Mouse (Mus musculus) hindbrain, embryonic 13.5 days (tissue): ENCODE data around the gene Gm4353. TPM values are rescaled to one million over a fixed set of nuclear protein-coding genes. Genes with fewer than 3 reads are reported as not detected.

Experiments used
- ATAC-seq: fragments of 200-750 bp; cut with Nextera tagmentation; 2 replicates; pipeline ENCODE4 v1.8.0; 2017; ENCODE audit warnings: moderate TSS enrichment; ENCODE audit not compliant: low FRiP score
- H3K27ac ChIP-seq: fragments of 300-500 bp; sonication (generic); 2 replicates; pipeline ENCODE4 v1.5.1; 2015; ENCODE audit warnings: inconsistent platforms, mild to moderate bottlenecking, moderate library complexity
- H3K27me3 ChIP-seq: fragments of 300-500 bp; sonication (generic); 2 replicates; pipeline ENCODE4 v1.6.1; 2015; ENCODE audit warnings: mild to moderate bottlenecking, inconsistent platforms
- H3K36me3 ChIP-seq: fragments of 300-500 bp; sonication (generic); 2 replicates; pipeline ENCODE4 v1.6.1; 2015; ENCODE audit warnings: mild to moderate bottlenecking, inconsistent platforms
- H3K4me1 ChIP-seq: fragments of 300-500 bp; sonication (generic); replicated peaks from 2 replicates; pipeline ENCODE4 v1.6.1; 2015; ENCODE audit warnings: inconsistent platforms
- H3K4me2 ChIP-seq: fragments of 300-500 bp; sonication (generic); 2 replicates; pipeline ENCODE4 v1.6.1; 2015; ENCODE audit warnings: inconsistent platforms, mild to moderate bottlenecking, moderate library complexity
- H3K4me3 ChIP-seq: fragments of 300-500 bp; sonication (generic); 2 replicates; pipeline ENCODE4 v1.5.1; 2015; ENCODE audit warnings: mild to moderate bottlenecking, inconsistent platforms
- H3K9ac ChIP-seq: fragments of 300-500 bp; sonication (generic); 2 replicates; pipeline ENCODE4 v1.6.1; 2015; ENCODE audit warnings: mild to moderate bottlenecking, inconsistent platforms
- H3K9me3 ChIP-seq: fragments of 300-500 bp; sonication (generic); 2 replicates; pipeline ENCODE4 v1.6.1; 2016; ENCODE audit warnings: inconsistent platforms
- WGBS: fragments of 180-500 bp; shearing (Covaris S2); methylation state at CpG from one replicate; pipeline ENCODE4 v1.1.7; 2015; 5-methylcytosine and 5-hydroxymethylcytosine counted together
- polyA plus RNA-seq: library from polyadenylated mRNA; unstranded; fragments of >200 nt; fragmentation: Nextera tagmentation; extraction: Ambion mirVana; gene quantifications from 2 replicates; pipeline ENCODE4 v1.2.1, GENCODE M21; 2015

The Gm4353 gene
- polyA plus RNA-seq, 1 experiment from 2014 or later: 0.60 TPM

DNA sequence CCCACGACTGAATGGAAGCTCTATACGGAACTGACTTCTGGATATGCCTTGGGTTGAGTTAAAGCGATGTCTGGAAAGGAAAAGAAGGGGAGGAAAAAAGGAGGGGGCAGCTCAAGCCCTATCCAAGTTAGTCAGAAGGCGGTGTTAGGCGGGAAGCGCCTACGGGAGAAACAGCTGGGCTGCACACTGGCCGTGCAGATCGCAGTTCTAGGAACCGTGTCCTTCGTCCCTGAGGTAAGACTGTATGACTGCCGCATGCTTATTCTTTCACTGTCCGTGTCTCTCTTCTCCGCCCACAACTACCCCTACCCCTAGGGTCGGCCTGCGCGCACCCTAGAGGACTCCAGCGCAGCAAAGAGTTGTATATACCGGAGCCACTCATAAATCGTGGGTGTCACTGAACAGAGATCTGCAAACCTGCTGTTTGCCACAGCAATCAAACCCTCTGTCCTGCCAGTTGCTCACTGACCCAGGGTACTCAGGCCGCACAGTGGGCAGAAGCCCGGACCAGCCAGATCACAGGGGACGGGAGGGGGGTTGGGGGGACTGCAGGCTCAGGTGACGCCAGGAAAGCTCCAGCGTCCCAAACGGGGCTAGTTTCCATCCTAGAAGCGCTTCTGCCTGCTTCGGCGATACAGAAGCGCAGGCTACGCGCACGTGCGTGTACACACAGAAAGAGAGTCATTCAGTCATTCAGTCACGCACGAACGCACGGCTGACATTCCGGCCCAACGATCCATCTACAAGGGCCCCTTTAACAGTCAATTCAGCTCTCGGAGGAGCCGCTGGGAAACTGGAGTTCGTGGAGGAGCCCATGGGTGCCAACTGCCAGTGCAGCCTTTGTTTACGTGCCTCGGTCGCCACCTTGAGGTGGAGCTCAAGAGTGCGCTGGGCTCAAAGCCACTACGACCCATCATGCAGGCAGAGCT, 44.6 kb downstream of the Gm4353 start:
- H3K4me1 ChIP-seq: peaks cover 24% of the 10 kb centered on the region
- ATAC-seq: peak; percentile 83
- under 1% methylated on average over 48 of the region's 48 CpGs for whole genome bisulfite sequencing
- H3K4me3 ChIP-seq: peak overlapping the region; percentile 48
- peak overlapping the region; percentile 71 for H3K9ac ChIP-seq
- no peaks in the 10 kb centered on the region for H3K36me3 ChIP-seq
- peak overlapping the region; percentile 37; the same call in 1 of the 2 replicates for H3K27ac ChIP-seq
- no peaks in the 10 kb centered on the region for H3K9me3 ChIP-seq
- H3K27me3 ChIP-seq: peaks cover 67% of the 10 kb centered on the region
- peak overlapping the region; percentile 88 for H3K4me2 ChIP-seq

GRCm38 (mm10) chr7:116039196-116039537, 45.3 kb downstream of the Gm4353 start, which contains the start of gene 1110004F10Rik:
TSS of gene 1110004F10Rik (plus strand) at chr7:116039397.
- Histone ChIP-seq H3K4me3 (peak within 1 kb of the TSS; percentile 48), H3K27me3 (peaks cover 74% of the 10 kb centered on the region), H3K4me1 (peaks cover 30% of the 10 kb centered on the region), H3K36me3 (no peaks in the 10 kb centered on the region), H3K9ac (peak within 1 kb of the TSS; percentile 71), H3K9me3 (no peaks in the 10 kb centered on the region), H3K27ac (peak within 1 kb of the TSS; percentile 37; the same call in 1 of the 2 replicates), H3K4me2 (peak within 1 kb of the TSS; percentile 88)
- no peak; the same call in 1 of the 2 replicates for ATAC-seq
- 2% methylated on average over 11 of the region's 11 CpGs for WGBS

DNA sequence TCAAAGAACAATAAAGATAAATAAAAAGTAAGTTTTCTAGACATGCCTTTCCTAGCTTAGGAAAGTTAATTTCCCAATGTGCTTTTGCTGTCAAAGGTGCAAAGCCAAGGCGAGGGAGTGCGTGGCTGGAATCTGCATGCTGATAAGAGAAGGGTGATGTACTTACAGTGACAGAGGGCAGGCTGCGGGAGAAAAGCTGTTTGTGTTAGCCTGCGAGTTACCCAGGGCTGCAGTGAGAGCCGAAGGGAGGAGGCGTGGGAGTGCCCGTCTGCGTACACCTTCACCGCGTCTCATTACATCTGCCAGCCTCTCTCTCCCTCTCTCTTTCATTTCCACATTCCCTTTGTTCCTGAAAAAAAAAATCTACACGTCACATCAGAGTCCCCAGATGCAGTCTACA, 45.9 kb downstream of the Gm4353 start, which contains the start of gene Sox6:
Sox6 (minus strand) TSS at position 286 of the 400 bp plus-strand sequence.
- Histone ChIP-seq H3K4me1 (peaks cover 37% of the 10 kb centered on the region), H3K27ac (no peak within 1 kb of the TSS; the same call in 1 of the 2 replicates), H3K9ac (peak within 1 kb of the TSS; percentile 71), H3K9me3 (no peaks in the 10 kb centered on the region), H3K4me2 (peak within 1 kb of the TSS; percentile 88), H3K27me3 (peaks cover 80% of the 10 kb centered on the region), H3K36me3 (no peaks in the 10 kb centered on the region), H3K4me3 (peak within 1 kb of the TSS; percentile 48)
- ATAC-seq: no peak
- WGBS: under 1% methylated on average over 11 of the region's 11 CpGs

DNA sequence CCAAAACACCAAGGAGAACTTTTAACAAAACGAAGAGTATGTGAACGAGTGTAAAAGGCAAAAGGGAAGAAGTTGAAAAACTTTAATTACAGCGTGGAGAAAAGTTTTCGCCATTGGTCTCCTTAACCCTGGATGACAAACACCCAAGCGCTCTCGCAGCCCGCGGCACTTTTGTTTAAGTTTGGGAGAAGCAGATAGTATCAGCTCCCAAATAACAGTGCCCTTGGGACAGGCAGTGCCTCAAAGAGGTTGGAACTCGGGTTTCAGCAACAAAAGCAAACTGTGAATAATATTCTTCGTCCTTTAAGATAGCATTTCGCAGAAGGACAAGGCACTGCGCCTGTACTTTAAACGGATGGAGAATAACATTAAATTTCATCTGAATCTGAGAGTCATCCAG, 46.4 kb downstream of the Gm4353 start:
- 2% methylated on average over 13 of the region's 13 CpGs for WGBS
- Histone ChIP-seq H3K4me1 (peaks cover 40% of the 10 kb centered on the region), H3K4me3 (peak overlapping the region; percentile 48), H3K9ac (no peak overlapping the region), H3K27me3 (peaks cover 85% of the 10 kb centered on the region), H3K9me3 (no peaks in the 10 kb centered on the region), H3K4me2 (peak overlapping the region; percentile 88), H3K27ac (no peak overlapping the region), H3K36me3 (no peaks in the 10 kb centered on the region)
- ATAC-seq: no peak

- Histone ChIP-seq H3K9me3 (no peaks in the 10 kb centered on the region), H3K9ac (no peak overlapping the region), H3K4me2 (no peak overlapping the region; the same call in 1 of the 2 replicates), H3K4me1 (peaks cover 47% of the 10 kb centered on the region), H3K27me3 (peaks cover 86% of the 10 kb centered on the region), H3K27ac (no peak overlapping the region), H3K36me3 (no peaks in the 10 kb centered on the region), H3K4me3 (peak overlapping the region; percentile 17)
- WGBS: 20% methylated on average over 18 of the region's 18 CpGs
- ATAC-seq: no peak
Measured at GRCm38 (mm10) chr7:116036591-116037555, 47.6 kb downstream of the Gm4353 start.

DNA sequence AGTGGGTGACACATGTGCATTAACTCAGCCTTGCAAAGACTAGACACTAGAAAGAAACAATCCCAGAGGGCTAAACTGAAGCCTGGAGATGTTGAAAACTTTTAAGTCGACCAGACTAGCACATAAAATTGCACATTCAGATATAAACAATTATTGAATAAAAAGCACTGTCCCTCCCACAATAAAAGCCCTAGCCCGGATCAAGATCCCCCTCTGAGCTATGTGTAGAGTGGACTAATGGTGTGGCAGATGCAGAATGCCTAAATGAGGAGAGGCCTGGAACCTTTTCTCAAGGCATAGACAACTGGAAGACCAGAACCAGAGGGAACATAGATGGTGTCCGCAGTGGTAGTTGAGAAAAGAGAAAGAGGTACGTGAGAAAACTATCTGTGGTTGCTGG, 48.9 kb downstream of the Gm4353 start:
- Histone ChIP-seq H3K27ac (no peak overlapping the region), H3K4me1 (peaks cover 60% of the 10 kb centered on the region), H3K9me3 (no peaks in the 10 kb centered on the region), H3K36me3 (no peaks in the 10 kb centered on the region), H3K4me3 (no peak overlapping the region), H3K4me2 (peak overlapping the region; percentile 95; the same call in 1 of the 2 replicates), H3K27me3 (peaks cover 82% of the 10 kb centered on the region), H3K9ac (no peak overlapping the region)
- WGBS: 32% methylated on average over 4 of the region's 4 CpGs
- ATAC-seq: no peak

DNA sequence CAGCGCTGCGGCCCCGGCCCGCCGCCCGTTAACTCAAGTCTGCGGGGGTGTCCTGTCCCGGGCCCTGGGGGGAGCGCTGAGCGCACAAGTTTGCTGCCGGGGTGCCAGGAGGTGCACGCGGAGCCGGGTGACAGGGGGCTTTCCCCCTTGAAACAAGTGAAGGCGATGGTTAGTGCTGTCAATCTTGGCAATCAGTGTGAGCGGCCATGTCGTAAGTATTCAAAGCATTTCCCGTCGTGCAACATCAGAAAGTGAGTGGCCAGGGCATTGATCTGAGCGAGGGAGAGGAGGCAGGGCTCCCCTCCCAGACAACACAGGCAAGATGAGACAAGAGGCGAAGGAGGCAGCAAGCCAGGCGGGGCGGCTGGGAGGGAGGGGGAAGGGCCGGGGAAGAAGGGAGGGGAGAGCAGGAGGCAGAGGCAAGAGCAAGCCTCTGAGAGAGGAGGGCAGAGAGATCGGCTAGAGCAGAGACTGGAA, 50.1 kb downstream of the Gm4353 start:
- H3K9me3 ChIP-seq: no peaks in the 10 kb centered on the region
- H3K4me3 ChIP-seq: peak overlapping the region; percentile 62
- WGBS: under 1% methylated on average over 25 of the region's 25 CpGs
- H3K36me3 ChIP-seq: no peaks in the 10 kb centered on the region
- H3K9ac ChIP-seq: peak overlapping the region; percentile 74
- ATAC-seq: peak; percentile 34; the same call in 1 of the 2 replicates
- peaks cover 85% of the 10 kb centered on the region for H3K27me3 ChIP-seq
- H3K27ac ChIP-seq: peak overlapping the region; percentile 79
- peaks cover 58% of the 10 kb centered on the region for H3K4me1 ChIP-seq
- H3K4me2 ChIP-seq: peak overlapping the region; percentile 95

- peak overlapping the region; percentile 62 for H3K4me3 ChIP-seq
- H3K9me3 ChIP-seq: no peaks in the 10 kb centered on the region
- peak; percentile 27 for ATAC-seq
- no peaks in the 10 kb centered on the region for H3K36me3 ChIP-seq
- H3K27ac ChIP-seq: peak overlapping the region; percentile 79
- H3K9ac ChIP-seq: peak overlapping the region; percentile 74
- WGBS: under 1% methylated on average over 54 of the region's 54 CpGs
- H3K27me3 ChIP-seq: peaks cover 80% of the 10 kb centered on the region
- H3K4me1 ChIP-seq: peaks cover 53% of the 10 kb centered on the region
- H3K4me2 ChIP-seq: peak overlapping the region; percentile 95
Measured at GRCm38 (mm10) chr7:116033371-116034241, 50.8 kb downstream of the Gm4353 start.

Other genes with a start within 250 kb of the Gm4353 start
- gene Sox6, start 45.8 kb downstream of the Gm4353 start, polyA plus RNA-seq: 39.7 and 42.1 TPM in 2 replicates
- 311 and 322 TPM in 2 replicates for gene 1110004F10Rik, start 45.2 kb downstream of the Gm4353 start, polyA plus RNA-seq
- 6.5 and 6.8 TPM in 2 replicates for gene Plekha7, start 223.7 kb upstream of the Gm4353 start, polyA plus RNA-seq
- gene Rps13, start 249.6 kb upstream of the Gm4353 start, polyA plus RNA-seq: 563 and 564 TPM in 2 replicates